ENCODE assay signal across 35 mouse cellular contexts in genomic region chr9:46330586-46330895, GRCm38 (mm10). TPM values are rescaled to one million over a fixed set of nuclear protein-coding genes. Genes with fewer than 3 reads are reported as not detected.
DNase-seq lines count a peak whose midpoint lies in the region; ATAC-seq and TF ChIP-seq lines count a peak whose summit lies in the region.
"Had no signal": no experiment of that assay in that cellular context is flagged by ENCODE, and none has a peak within 500 bp of the region (broad histone marks: within the 10 kb centered on the region; RNA-seq: fewer than 3 reads in every experiment).

No protein-coding gene starts in this region.

- no peak overlapping the region for H3K27ac ChIP-seq in heart, embryonic 13.5 days (replicated peaks)
- H3K27ac ChIP-seq: embryonic facial prominence, embryonic 12.5 days; hindbrain, embryonic 14.5 days; macrophage; midbrain, embryonic 13.5 days; neural tube, embryonic 13.5 days; stomach, postnatal 0 days had no signal

- H3K36me3 ChIP-seq in heart, embryonic 13.5 days: no peaks in the 10 kb centered on the region
- H3K36me3 ChIP-seq in E14TG2a.4 (ENCODE audit: insufficient read depth, low read length): no peaks in the 10 kb centered on the region
- H3K36me3 ChIP-seq: embryonic facial prominence, embryonic 12.5 days; midbrain, embryonic 13.5 days; neural tube, embryonic 13.5 days had no signal

- no peak for TF ChIP-seq CTCF in E14TG2a.4 (conservative IDR thresholded peaks at IDR 0.05; ENCODE audit: low read length)

- 36% methylated on average over 6 of the region's 6 CpGs for WGBS in heart, embryonic 13.5 days

- no peaks in the 10 kb centered on the region for H3K9me3 ChIP-seq in heart, embryonic 13.5 days
- H3K9me3 ChIP-seq in E14TG2a.4 (ENCODE audit: low read length): no peaks in the 10 kb centered on the region
- H3K9me3 ChIP-seq: embryonic facial prominence, embryonic 12.5 days; midbrain, embryonic 13.5 days; neural tube, embryonic 13.5 days had no signal

- H3K4me1 ChIP-seq in heart, embryonic 13.5 days: peaks cover 20% of the 10 kb centered on the region
- H3K4me1 ChIP-seq in E14TG2a.4 (replicated peaks; ENCODE audit: low read depth, low read length): peaks cover 58% of the 10 kb centered on the region

- no peak for ATAC-seq in heart, embryonic 13.5 days (ENCODE audit: extremely low read depth, insufficient number of reproducible peaks, low FRiP score, low TSS enrichment)
- ATAC-seq: forebrain, postnatal 0 days; intestine, postnatal 0 days; lung, postnatal 0 days; midbrain, embryonic 13.5 days had no signal

- H3K4me3 ChIP-seq in heart, embryonic 13.5 days: no peak overlapping the region
- H3K4me3 ChIP-seq in E14TG2a.4 (replicated peaks; ENCODE audit: low read length): peak overlapping the region; percentile 61
- H3K4me3 ChIP-seq: embryonic facial prominence, embryonic 12.5 days; midbrain, embryonic 13.5 days; neural tube, embryonic 13.5 days had no signal

- DNase-seq in cerebellum, adult 9-11 months: peak; percentile 47
- DNase-seq in cerebellum, postnatal 25 days: no peak
- DNase-seq in heart, postnatal 14 days: no peak
- DNase-seq in ZHBTc4 (ENCODE audit: low read depth, low spot score): peak; percentile 82
- no peak for DNase-seq in lung, postnatal 10 days
- DNase-seq: adrenal gland, postnatal 10 days; cerebellum, adult 8-10 months; embryo, embryonic 11 days; forebrain, postnatal 0 days; kidney, adult 9 months; layer of hippocampus, adult 9-11 months; lung, adult 18-20 months; right cerebral cortex, postnatal 4 days had no signal

- H3K27me3 ChIP-seq in heart, embryonic 13.5 days (replicated peaks): peaks cover 37% of the 10 kb centered on the region
- H3K27me3 ChIP-seq in E14TG2a.4 (ENCODE audit: insufficient read depth, low read length): peaks cover 27% of the 10 kb centered on the region
- H3K27me3 ChIP-seq: neural tube, embryonic 13.5 days had no signal

- H3K4me2 ChIP-seq in heart, embryonic 13.5 days: peak overlapping the region; percentile 24
- H3K4me2 ChIP-seq: embryonic facial prominence, embryonic 12.5 days; hindbrain, embryonic 14.5 days; midbrain, embryonic 13.5 days; neural tube, embryonic 13.5 days had no signal

- H3K9ac ChIP-seq in heart, embryonic 13.5 days: no peak overlapping the region
- H3K9ac ChIP-seq: embryonic facial prominence, embryonic 12.5 days; forebrain, postnatal 0 days; hindbrain, embryonic 14.5 days; midbrain, embryonic 13.5 days; neural tube, embryonic 13.5 days had no signal

- intact Hi-C loops in heart, postnatal 14 days (cut with DNase I): no loop called here

RNA-seq across cellular contexts. Expression of gene 4931429L15Rik, which starts 10.8 kb away (rescaled TPM):
- not detected in 2 replicates for polyA plus RNA-seq in heart, embryonic 13.5 days (2015; fragmentation: Nextera tagmentation; extraction: Ambion mirVana)
- not detected for total RNA-seq in heart, postnatal 14 days (2021)
- total RNA-seq: adrenal gland, postnatal 10 days; CH12.LX; forebrain, postnatal 0 days; gastrocnemius, adult 8-10 months; heart, postnatal 25 days; left cerebral cortex, postnatal 10 days; liver, adult 2 months; megakaryocyte-erythroid progenitor cell, adult 5-6 weeks had no signal
- polyA plus RNA-seq: C2C12; embryonic facial prominence, embryonic 12.5 days; forebrain, postnatal 0 days; gonadal fat pad, adult 2 months; heart, embryonic 14.5 days; hindbrain, embryonic 14.5 days; intestine, postnatal 0 days; liver, adult 2 months; lung, postnatal 0 days; macrophage; neural tube, embryonic 13.5 days; spleen, adult 2 months; stomach, postnatal 0 days; thymus, postnatal 0 days; urinary bladder, adult 2 months had no signal

RNA-seq across cellular contexts. Expression of gene Bud13, which starts 47.7 kb away (rescaled TPM):
- 14.3 and 15.4 TPM in 2 replicates for polyA plus RNA-seq in heart, embryonic 13.5 days (2015; fragmentation: Nextera tagmentation; extraction: Ambion mirVana)
- total RNA-seq in heart, postnatal 14 days (2021): 1 to 10 TPM; 7.4 to 7.7 TPM

RNA-seq across cellular contexts. Expression of gene Zpr1, which starts 57.7 kb away (rescaled TPM):
- polyA plus RNA-seq in heart, embryonic 13.5 days (2015; fragmentation: Nextera tagmentation; extraction: Ambion mirVana): 33.4 and 36.2 TPM in 2 replicates
- 10 to 100 TPM; 18.7 to 19.1 TPM for total RNA-seq in heart, postnatal 14 days (2021)

Comparison
In these comparisons a context has a peak if more than half of its experiments do, and no peak if none do; other contexts are left out.
1. DNase-seq: peak in cerebellum, adult 9-11 months (single experiment) and ZHBTc4 (single experiment); none in cerebellum, postnatal 25 days (0 of 2), heart, postnatal 14 days (0 of 2) and lung, postnatal 10 days (single experiment).